ENCODE assay signal across 25 mouse cellular contexts in genomic region chr12:36091964-36092363, GRCm38 (mm10).
"Had no signal": no experiment of that assay in that cellular context is flagged by ENCODE, and none has a peak within 500 bp of the region (broad histone marks: within the 10 kb centered on the region; RNA-seq: fewer than 3 reads in every experiment).

No protein-coding gene starts in this region.

- DNase-seq: gastrocnemius, adult 2 months; gastrocnemius, postnatal 10 days; gastrocnemius, postnatal 25 days; heart, adult 18-20 months; heart, postnatal 10 days; kidney, adult 11 months; kidney, adult 2 months; kidney, adult 9 months; kidney, postnatal 14 days; kidney, postnatal 36 days; layer of hippocampus, adult 9-11 months; layer of hippocampus, postnatal 36 days; left cerebral cortex, postnatal 4 days had no signal

- ATAC-seq: hindbrain, postnatal 0 days; intestine, embryonic 16.5 days; liver, embryonic 12.5 days had no signal

- H3K27ac ChIP-seq: gastrocnemius, adult 2 months; heart, embryonic 10.5 days; hindbrain, embryonic 13.5 days; hindbrain, embryonic 15.5 days; hindbrain, postnatal 0 days; kidney, embryonic 15.5 days; kidney, postnatal 0 days; limb, embryonic 13.5 days; limb, embryonic 15.5 days; liver, embryonic 12.5 days; liver, embryonic 14.5 days had no signal

- H3K4me3 ChIP-seq: gastrocnemius, adult 2 months; heart, embryonic 10.5 days; heart, embryonic 12.5 days; hindbrain, embryonic 13.5 days; hindbrain, embryonic 15.5 days; kidney, embryonic 15.5 days; limb, embryonic 13.5 days; limb, embryonic 15.5 days; liver, embryonic 12.5 days had no signal
